Mouse (Mus musculus) embryonic fibroblast, embryonic 13.5 days (primary cell): ENCODE measurements around the gene Exosc10.

Source experiments
- CTCF ChIP-seq: IDR thresholded peaks from 2 replicates; pipeline ENCODE4 v1.5.1; 2011; ENCODE audit warnings: mild to moderate bottlenecking, control low read depth, low read length, moderate library complexity, borderline replicate concordance; ENCODE audit not compliant: insufficient read depth
- POLR2A ChIP-seq: IDR thresholded peaks from 2 replicates; pipeline ENCODE4 v1.6.1; 2011; ENCODE audit warnings: low read depth, mild to moderate bottlenecking, control low read depth, low read length, moderate library complexity

- TF ChIP-seq POLR2A (peak; percentile 79), CTCF (no peak)
Measured at GRCm38 (mm10) chr4:148558297-148559000, at the start of gene Exosc10.
